Mouse (Mus musculus) embryonic facial prominence, embryonic 14.5 days (tissue): ENCODE measurements around the gene Bcat2. TPM values are rescaled to one million over a fixed set of nuclear protein-coding genes. Genes with fewer than 3 reads are reported as not detected.
A peak's percentile ranks its signal among the peaks of the same experiment; 100 is the strongest.

Experiments used
- ATAC-seq: fragments of 200-750 bp; cut with Nextera tagmentation; 2 replicates; pipeline ENCODE4 v1.8.0; 2017; ENCODE audit warnings: low read depth, moderate number of reproducible peaks, moderate TSS enrichment
- DNase-seq: peaks from one replicate; pipeline ENCODE4 v3.0.0-alpha.2; 2015; ENCODE audit warnings: low spot score
- H3K27ac ChIP-seq: fragments of 300-500 bp; sonication (generic); replicated peaks from 2 replicates; pipeline ENCODE4 v1.5.1; 2014; ENCODE audit warnings: low read depth, mild to moderate bottlenecking, low read length, moderate library complexity
- H3K27me3 ChIP-seq: fragments of 300-500 bp; sonication (generic); replicated peaks from 2 replicates; pipeline ENCODE4 v1.6.1; 2014; ENCODE audit warnings: low read length; ENCODE audit not compliant: control insufficient read depth, insufficient read depth
- H3K36me3 ChIP-seq: fragments of 300-500 bp; sonication (generic); 2 replicates; pipeline ENCODE4 v1.6.1; 2014; ENCODE audit warnings: low read length, mixed read lengths; ENCODE audit not compliant: control insufficient read depth, insufficient read depth
- H3K4me1 ChIP-seq: fragments of 300-500 bp; sonication (generic); 2 replicates; pipeline ENCODE4 v1.6.1; 2014; ENCODE audit warnings: antibody characterized with exemption, low read length; ENCODE audit not compliant: control insufficient read depth, insufficient read depth
- H3K4me2 ChIP-seq: fragments of 300-500 bp; sonication (generic); 2 replicates; pipeline ENCODE4 v1.6.1; 2014; ENCODE audit warnings: low read depth, mild to moderate bottlenecking, low read length, moderate library complexity, mixed read lengths
- H3K4me3 ChIP-seq: fragments of 300-500 bp; sonication (generic); 2 replicates; pipeline ENCODE4 v1.5.1; 2014; ENCODE audit warnings: low read depth, mild to moderate bottlenecking, low read length
- H3K9ac ChIP-seq: fragments of 300-500 bp; sonication (generic); 2 replicates; pipeline ENCODE4 v1.6.1; 2014; ENCODE audit warnings: low read depth, mild to moderate bottlenecking, low read length, moderate library complexity, mixed read lengths
- H3K9me3 ChIP-seq: fragments of 300-500 bp; sonication (generic); 2 replicates; pipeline ENCODE4 v1.6.1; 2016; ENCODE audit warnings: low read length; ENCODE audit not compliant: control insufficient read depth
- WGBS: fragments of 180-500 bp; shearing (Covaris S2); extraction: QIAGEN DNeasy Blood & Tissue Kit; methylation state at CpG from one replicate; pipeline ENCODE4 v1.1.7; 2014; 5-methylcytosine and 5-hydroxymethylcytosine counted together
- polyA plus RNA-seq: library from polyadenylated mRNA; unstranded; fragments of >200 nt; fragmentation: Nextera tagmentation; extraction: Ambion mirVana; gene quantifications from 2 replicates; pipeline ENCODE4 v1.2.1, GENCODE M21; 2014

The Bcat2 gene
- polyA plus RNA-seq, 1 experiment from 2014 or later: 50.1 TPM

DNA sequence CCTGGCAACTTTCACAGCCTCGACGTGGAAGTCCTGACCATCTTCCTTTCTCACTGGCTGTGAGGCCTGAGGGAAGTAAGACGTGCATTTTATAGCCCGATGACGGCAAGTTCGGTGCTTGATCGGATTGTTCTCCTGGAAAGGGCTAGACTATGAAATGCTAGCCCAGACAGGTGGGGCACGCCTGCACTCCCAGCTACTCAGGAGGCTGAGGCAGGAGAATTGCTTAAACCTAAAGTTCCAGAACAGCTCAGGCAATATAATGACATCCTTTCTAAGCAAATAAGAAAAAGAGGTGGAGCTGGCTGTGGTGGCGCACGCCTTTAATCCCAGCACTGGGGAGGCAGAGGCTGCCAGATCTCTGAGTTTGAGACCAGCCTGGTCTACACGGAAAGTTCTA lies 53.6 kb downstream of the Bcat2 start:
- peaks cover 13% of the 10 kb centered on the region; the same call in 1 of the 2 replicates for H3K27me3 ChIP-seq
- no peaks in the 10 kb centered on the region for H3K9me3 ChIP-seq
- ATAC-seq: no peak
- no peak overlapping the region for H3K27ac ChIP-seq
- no peak overlapping the region for H3K4me3 ChIP-seq
- H3K36me3 ChIP-seq: no peaks in the 10 kb centered on the region
- H3K9ac ChIP-seq: no peak overlapping the region
- H3K4me1 ChIP-seq: no peaks in the 10 kb centered on the region; the same call in 1 of the 2 replicates
- no peak for DNase-seq
- H3K4me2 ChIP-seq: no peak overlapping the region
- 92% methylated on average over 11 of the region's 11 CpGs for WGBS

DNA sequence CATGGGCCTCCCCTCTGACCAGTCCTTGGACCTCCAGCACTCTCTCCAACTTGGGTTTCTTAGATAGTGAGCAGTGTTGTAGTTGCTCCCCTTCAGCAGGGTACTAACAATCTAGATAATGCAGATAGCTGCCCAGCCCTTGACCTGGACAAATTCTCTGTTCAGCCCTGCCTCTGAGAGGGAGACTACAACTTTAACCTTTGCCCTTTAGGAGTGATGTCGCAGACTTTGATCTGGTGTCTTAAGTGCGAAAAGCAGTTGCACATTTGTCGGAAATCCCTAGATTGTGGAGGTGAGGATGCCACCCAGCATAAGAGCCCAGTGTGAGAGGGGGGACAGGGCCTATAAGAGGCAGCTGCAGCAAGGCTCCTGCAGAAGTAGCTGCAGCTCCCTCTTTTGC lies 54.8 kb downstream of the Bcat2 start:
- Histone ChIP-seq H3K36me3 (no peaks in the 10 kb centered on the region), H3K4me3 (no peak overlapping the region), H3K9me3 (no peaks in the 10 kb centered on the region), H3K9ac (no peak overlapping the region), H3K4me1 (no peaks in the 10 kb centered on the region; the same call in 1 of the 2 replicates), H3K27me3 (peaks cover 9% of the 10 kb centered on the region; the same call in 1 of the 2 replicates), H3K4me2 (no peak overlapping the region), H3K27ac (no peak overlapping the region)
- DNase-seq (no peak), ATAC-seq (no peak)
- WGBS: 85% methylated on average over 3 of the region's 3 CpGs

DNA sequence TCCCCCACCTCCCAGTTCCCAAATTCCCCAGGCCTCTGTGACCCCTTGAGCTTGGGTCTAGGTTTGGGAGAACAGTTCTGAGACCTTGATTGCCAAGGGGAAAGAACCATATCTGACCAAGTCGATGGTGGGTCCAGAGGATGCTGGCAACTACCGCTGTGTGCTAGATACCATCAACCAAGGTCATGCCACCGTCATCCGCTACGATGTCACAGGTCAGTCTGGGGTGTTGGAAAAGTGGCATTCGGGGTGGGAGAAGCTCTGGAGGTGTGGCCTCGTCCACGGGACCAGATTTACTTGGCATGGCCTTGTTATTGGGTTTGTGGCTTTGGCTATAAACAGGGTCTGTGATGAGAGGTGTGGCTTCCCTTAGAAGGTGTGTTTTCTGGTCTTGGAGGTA lies 55.5 kb downstream of the Bcat2 start:
- H3K4me1 ChIP-seq: no peaks in the 10 kb centered on the region; the same call in 1 of the 2 replicates
- 85% methylated on average over 8 of the region's 8 CpGs for WGBS

GRCm38 (mm10) chr7:45626571-45627076 lies 56.7 kb downstream of the Bcat2 start:
- Histone ChIP-seq H3K27me3 (peaks cover 9% of the 10 kb centered on the region; the same call in 1 of the 2 replicates), H3K27ac (no peak overlapping the region; the same call in 1 of the 2 replicates), H3K4me1 (no peaks in the 10 kb centered on the region; the same call in 1 of the 2 replicates), H3K36me3 (no peaks in the 10 kb centered on the region), H3K9ac (0 out of 2 replicates have a peak overlapping the region, but pooled peaks have one; percentile 87), H3K9me3 (no peaks in the 10 kb centered on the region), H3K4me2 (no peak overlapping the region), H3K4me3 (no peak overlapping the region)
- WGBS: 89% methylated on average over 7 of the region's 7 CpGs
- no peak for DNase-seq
- ATAC-seq: no peak

More for the DNA sequence above, 55.5 kb downstream of the Bcat2 start:
- Histone ChIP-seq H3K4me3 (no peak overlapping the region), H3K4me2 (no peak overlapping the region), H3K36me3 (no peaks in the 10 kb centered on the region), H3K27me3 (peaks cover 9% of the 10 kb centered on the region; the same call in 1 of the 2 replicates), H3K9me3 (no peaks in the 10 kb centered on the region), H3K9ac (no peak overlapping the region), H3K27ac (no peak overlapping the region)
- DNase-seq (no peak), ATAC-seq (no peak)

DNA sequence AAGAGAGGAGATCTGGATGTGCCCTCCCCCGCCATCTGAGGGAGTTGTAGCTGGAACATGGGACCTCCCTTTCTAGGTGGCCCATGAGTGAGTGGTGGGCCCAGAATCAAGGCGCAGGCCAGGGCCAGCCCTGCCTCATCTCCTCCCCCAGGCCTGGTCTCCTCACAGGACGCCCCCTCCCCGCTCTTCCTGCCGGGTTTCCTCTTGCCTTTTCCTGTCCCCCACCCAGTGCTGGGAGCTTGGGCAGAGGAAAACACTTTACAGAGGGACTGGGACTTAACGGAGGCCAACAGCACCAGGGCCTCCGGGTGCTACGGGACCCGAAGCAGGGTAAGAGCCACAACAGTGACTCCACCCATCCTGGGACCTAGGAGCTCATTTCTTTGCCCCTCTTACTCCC lies 57.3 kb downstream of the Bcat2 start, which contains the start of gene Rasip1:
Gene Rasip1 (plus strand): TSS at position 228 of the 400 bp plus-strand sequence.
- H3K4me1 ChIP-seq: peaks cover 2% of the 10 kb centered on the region; the same call in 1 of the 2 replicates
- H3K27ac ChIP-seq: peak within 1 kb of the TSS; percentile 76
- peak within 1 kb of the TSS; percentile 87 for H3K9ac ChIP-seq
- no peak for ATAC-seq
- peaks cover 9% of the 10 kb centered on the region; the same call in 1 of the 2 replicates for H3K27me3 ChIP-seq
- 89% methylated on average over 9 of the region's 9 CpGs for WGBS
- DNase-seq: no peak
- peak within 1 kb of the TSS; percentile 98 for H3K4me2 ChIP-seq
- no peaks in the 10 kb centered on the region for H3K9me3 ChIP-seq
- H3K4me3 ChIP-seq: peak within 1 kb of the TSS; percentile 66
- no peaks in the 10 kb centered on the region for H3K36me3 ChIP-seq

- ATAC-seq (peak; percentile 91), DNase-seq (peak; percentile 93)
- WGBS: 1% methylated on average over 69 of the region's 105 CpGs
- Histone ChIP-seq H3K36me3 (no peaks in the 10 kb centered on the region), H3K27ac (peak overlapping the region; percentile 76), H3K9me3 (no peaks in the 10 kb centered on the region), H3K27me3 (peaks cover 9% of the 10 kb centered on the region; the same call in 1 of the 2 replicates), H3K4me3 (peak overlapping the region; percentile 66), H3K9ac (peak overlapping the region; percentile 87), H3K4me1 (peaks cover 7% of the 10 kb centered on the region; the same call in 1 of the 2 replicates), H3K4me2 (peak overlapping the region; percentile 98)
Measured at GRCm38 (mm10) chr7:45628364-45629294, 58.7 kb downstream of the Bcat2 start.

DNA sequence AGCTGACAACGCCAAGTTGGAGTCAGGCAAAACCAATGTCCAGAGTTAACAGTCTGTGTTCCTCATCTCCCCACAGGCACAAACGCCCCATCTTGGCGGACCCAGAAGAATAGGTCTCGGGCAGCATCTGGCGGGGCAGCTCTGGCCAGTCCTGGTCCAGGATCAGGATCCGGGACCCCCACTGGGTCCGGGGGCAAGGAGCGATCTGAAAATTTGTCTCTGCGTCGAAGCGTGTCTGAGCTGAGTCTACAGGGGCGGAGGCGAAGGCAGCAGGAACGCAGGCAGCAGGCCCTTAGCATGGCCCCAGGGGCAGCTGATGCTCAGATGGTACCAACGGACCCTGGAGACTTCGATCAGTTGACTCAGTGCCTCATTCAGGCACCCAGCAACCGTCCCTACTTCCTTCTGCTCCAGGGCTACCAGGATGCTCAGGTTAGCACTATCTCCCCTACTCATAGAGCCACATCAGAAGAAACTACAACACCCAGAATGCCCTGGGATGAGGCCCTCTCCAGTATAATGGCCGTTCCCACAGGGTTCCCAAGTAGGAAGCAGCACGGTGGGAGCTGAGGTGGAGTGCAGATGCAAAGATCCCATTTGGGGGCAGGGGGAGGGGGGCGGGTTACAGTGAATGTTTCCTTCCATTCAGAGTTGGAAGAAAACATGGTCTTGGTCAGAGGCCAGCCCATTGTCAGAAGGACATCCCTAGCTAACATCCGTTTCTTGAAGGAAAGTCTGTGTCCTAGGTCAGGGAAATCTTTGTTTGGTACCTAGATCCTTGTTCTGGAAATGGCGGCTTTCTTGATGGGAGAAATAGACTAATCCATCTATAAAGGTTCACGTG lies 60.3 kb downstream of the Bcat2 start:
- H3K4me2 ChIP-seq: no peak overlapping the region

GRCm38 (mm10) chr7:45632499-45632898 lies 62.5 kb downstream of the Bcat2 start:
- no peak overlapping the region for H3K27ac ChIP-seq
- ATAC-seq: no peak
- H3K9me3 ChIP-seq: no peaks in the 10 kb centered on the region
- peaks cover 10% of the 10 kb centered on the region for H3K36me3 ChIP-seq
- peak overlapping the region; percentile 30 for H3K4me3 ChIP-seq
- 20% methylated on average over 4 of the region's 35 CpGs for WGBS
- H3K4me1 ChIP-seq: peaks cover 7% of the 10 kb centered on the region; the same call in 1 of the 2 replicates
- peaks cover 9% of the 10 kb centered on the region; the same call in 1 of the 2 replicates for H3K27me3 ChIP-seq
- H3K4me2 ChIP-seq: peak overlapping the region; percentile 49
- no peak for DNase-seq
- peak overlapping the region; percentile 61 for H3K9ac ChIP-seq

More for the DNA sequence above, 60.3 kb downstream of the Bcat2 start:
- Histone ChIP-seq H3K27ac (no peak overlapping the region), H3K4me1 (peaks cover 7% of the 10 kb centered on the region; the same call in 1 of the 2 replicates), H3K36me3 (no peaks in the 10 kb centered on the region), H3K4me3 (no peak overlapping the region), H3K9ac (no peak overlapping the region), H3K27me3 (peaks cover 9% of the 10 kb centered on the region; the same call in 1 of the 2 replicates), H3K9me3 (no peaks in the 10 kb centered on the region)
- DNase-seq: no peak
- no peak for ATAC-seq
- 73% methylated on average over 23 of the region's 23 CpGs for WGBS
